Comparison of ENCODE assay signal across 8 mouse cellular contexts in genomic region chr11:120721124-120722066, GRCm38 (mm10). TPM values are rescaled to one million over a fixed set of nuclear protein-coding genes. Genes with fewer than 3 reads are reported as not detected.
A peak's percentile ranks its signal among the peaks of the same experiment; 100 is the strongest.
DNase-seq lines count a peak whose midpoint lies in the region; ATAC-seq and TF ChIP-seq lines count a peak whose summit lies in the region.

TSS of gene Rac3 (plus strand) at chr11:120721470.

- peaks cover 22% of the 10 kb centered on the region for H3K4me1 ChIP-seq in heart, embryonic 12.5 days (replicated peaks)
- H3K4me1 ChIP-seq in kidney, embryonic 16.5 days (ENCODE audit: insufficient read depth, low read length) = peaks cover 21% of the 10 kb centered on the region
- peaks cover 21% of the 10 kb centered on the region for H3K4me1 ChIP-seq in liver, embryonic 12.5 days

- no peak within 1 kb of the TSS for H3ac ChIP-seq in myocyte (ENCODE audit: control insufficient read depth, insufficient read length)

- peak within 1 kb of the TSS; percentile 72 for H3K4me3 ChIP-seq in heart, embryonic 12.5 days
- H3K4me3 ChIP-seq in kidney, embryonic 16.5 days (ENCODE audit: low read length) = peak within 1 kb of the TSS; percentile 68
- H3K4me3 ChIP-seq in liver, embryonic 12.5 days = peak within 1 kb of the TSS; percentile 54
- no peak within 1 kb of the TSS for H3K4me3 ChIP-seq in myocyte

- peak; percentile 63 for DNase-seq in urinary bladder, postnatal 14 days (ENCODE audit: low spot score)
- no peak for DNase-seq in urinary bladder, adult 18-20 months (ENCODE audit: low spot score in 2 of 2)
- DNase-seq in thymus, postnatal 36 days = peak; percentile 55 to 69

- peaks cover 59% of the 10 kb centered on the region for H3K27me3 ChIP-seq in heart, embryonic 12.5 days (replicated peaks)
- peaks cover 6% of the 10 kb centered on the region; the same call in 1 of the 2 replicates for H3K27me3 ChIP-seq in kidney, embryonic 16.5 days (ENCODE audit: insufficient read depth, low read length)
- H3K27me3 ChIP-seq in liver, embryonic 12.5 days (replicated peaks) = peaks cover 55% of the 10 kb centered on the region
- H3K27me3 ChIP-seq in myocyte (ENCODE audit: control insufficient read depth, insufficient read depth, insufficient read length) = no peaks in the 10 kb centered on the region

- no peaks in the 10 kb centered on the region for H3K9me3 ChIP-seq in heart, embryonic 12.5 days (replicated peaks)
- H3K9me3 ChIP-seq in kidney, embryonic 16.5 days (ENCODE audit: low read length) = no peaks in the 10 kb centered on the region
- H3K9me3 ChIP-seq in liver, embryonic 12.5 days (replicated peaks) = no peaks in the 10 kb centered on the region

- ATAC-seq in common myeloid progenitor, adult 5-6 weeks (replicated peaks; ENCODE audit: low read depth, poor library complexity, severe bottlenecking) = 0 out of 2 replicates have a peak, but pooled peaks have one; percentile 12
- peak; percentile 67 for ATAC-seq in heart, embryonic 12.5 days (ENCODE audit: insufficient number of reproducible peaks, low FRiP score)
- ATAC-seq in kidney, embryonic 16.5 days (ENCODE audit: low FRiP score, low TSS enrichment) = peak; percentile 80
- peak; percentile 28; the same call in 1 of the 2 replicates for ATAC-seq in liver, embryonic 12.5 days

- peak within 1 kb of the TSS; percentile 84 for H3K9ac ChIP-seq in heart, embryonic 12.5 days
- H3K9ac ChIP-seq in kidney, embryonic 16.5 days (replicated peaks; ENCODE audit: low read length) = peak within 1 kb of the TSS; percentile 83
- peak within 1 kb of the TSS; percentile 51 for H3K9ac ChIP-seq in liver, embryonic 12.5 days

- H3K4me2 ChIP-seq in heart, embryonic 12.5 days = peak within 1 kb of the TSS; percentile 99
- peak within 1 kb of the TSS; percentile 98 for H3K4me2 ChIP-seq in kidney, embryonic 16.5 days (replicated peaks; ENCODE audit: low read depth, low read length)
- peak within 1 kb of the TSS; percentile 80 for H3K4me2 ChIP-seq in liver, embryonic 12.5 days
- H3K4me2 ChIP-seq in myocyte (ENCODE audit: low read depth) = peak within 1 kb of the TSS; percentile 42

- no peak for TF ChIP-seq POLR2A in myocyte (IDR thresholded peaks at IDR 0.05; ENCODE audit: insufficient read length, low read depth)

- under 1% methylated on average over 81 of the region's 90 CpGs for WGBS in heart, embryonic 12.5 days
- under 1% methylated on average over 85 of the region's 90 CpGs for WGBS in kidney, embryonic 16.5 days
- under 1% methylated on average over 88 of the region's 90 CpGs for WGBS in liver, embryonic 12.5 days (ENCODE audit: insufficient replicate concordance)

- H3K36me3 ChIP-seq in heart, embryonic 12.5 days = peaks cover 34% of the 10 kb centered on the region
- H3K36me3 ChIP-seq in kidney, embryonic 16.5 days (ENCODE audit: insufficient read depth, low read length) = peaks cover 23% of the 10 kb centered on the region
- peaks cover 40% of the 10 kb centered on the region for H3K36me3 ChIP-seq in liver, embryonic 12.5 days
- peaks cover 7% of the 10 kb centered on the region for H3K36me3 ChIP-seq in myocyte (ENCODE audit: control insufficient read depth, insufficient read depth)

- no peaks in the 10 kb centered on the region for H3K79me2 ChIP-seq in myocyte (ENCODE audit: control insufficient read depth, insufficient read depth)

- no peak within 1 kb of the TSS for H3K27ac ChIP-seq in heart, embryonic 12.5 days (ENCODE audit: poor library complexity, severe bottlenecking)
- no peak within 1 kb of the TSS for H3K27ac ChIP-seq in kidney, embryonic 16.5 days (ENCODE audit: low read length)
- H3K27ac ChIP-seq in liver, embryonic 12.5 days = no peak within 1 kb of the TSS

TF ChIP-seq in myocyte, 11 proteins besides CTCF, POLR2A, EP300 and RAD21:
- TF ChIP-seq POLR2AphosphoS2 (IDR thresholded peaks at IDR 0.05; ENCODE audit: insufficient read length, low read depth) (peak; percentile 33), CEBPB (IDR thresholded peaks at IDR 0.05; ENCODE audit: insufficient read depth, poor library complexity, severe bottlenecking) (no peak)

RNA-seq across cellular contexts. Expression of gene Rac3, which starts in this region (rescaled TPM):
- not detected in 2 replicates for total RNA-seq in common myeloid progenitor, adult 5-6 weeks (2017)
- polyA plus RNA-seq in heart, embryonic 12.5 days (2016; fragmentation: Nextera tagmentation; extraction: Ambion mirVana) = 7.6 and 8.4 TPM in 2 replicates
- 32.5 and 38.7 TPM in 2 replicates for polyA plus RNA-seq in kidney, embryonic 16.5 days (2015; fragmentation: Nextera tagmentation; extraction: Ambion mirVana)
- polyA plus RNA-seq in liver, embryonic 12.5 days (2016; fragmentation: Nextera tagmentation; extraction: Ambion mirVana) = 2.8 and 3.1 TPM in 2 replicates
- polyA plus RNA-seq in myocyte (2012; fragmentation: generic; extraction: Trizol) = 1.9 TPM

Comparison
In these comparisons a context has a peak if more than half of its experiments do, and no peak if none do; other contexts are left out.
1. DNase-seq: peak in urinary bladder, postnatal 14 days (single experiment) and thymus, postnatal 36 days (2 of 2); none in urinary bladder, adult 18-20 months (0 of 2).
2. Peak in ATAC-seq in common myeloid progenitor, adult 5-6 weeks; RNA of the gene not detected or under 1 TPM.
3. ATAC-seq: peak in every context shown above with its lines; median percentile 80 in kidney, embryonic 16.5 days; 67 in heart, embryonic 12.5 days; 28 in liver, embryonic 12.5 days; 12 in common myeloid progenitor, adult 5-6 weeks.
4. H3K4me2 ChIP-seq: peak in every context shown above with its lines; median percentile 99 in heart, embryonic 12.5 days; 98 in kidney, embryonic 16.5 days; 80 in liver, embryonic 12.5 days; 42 in myocyte.
5. Peak in every context shown above with its lines, with median percentiles within 50 percentile points of each other: H3K9ac ChIP-seq.